Mouse (Mus musculus) MEL (cell line): Measurements from ENCODE around the gene Bbox1. TPM values are rescaled to one million over a fixed set of nuclear protein-coding genes. Genes with fewer than 3 reads are reported as not detected.

ENCODE experiments used
- DNase-seq: peaks from one replicate; pipeline ENCODE4 v3.0.0; 2011; ENCODE audit warnings: low read depth, low spot score
- H3K27ac ChIP-seq: 2 replicates; pipeline ENCODE4 v1.5.1; 2012; ENCODE audit warnings: low read depth, mild to moderate bottlenecking, control low read depth, low read length, moderate library complexity; ENCODE audit not compliant: control insufficient read depth
- H3K27me3 ChIP-seq, 2 experiments: fragments of 150-350 bp in 1 of 2; sonication (generic) in 1 of 2; 2 replicates each; pipeline ENCODE4 v1.6.1; 2012; ENCODE audit warnings: low read length in 2 of 2, mild to moderate bottlenecking in 2 of 2, improper control_type of control experiment in 1 of 2, moderate library complexity in 1 of 2; ENCODE audit not compliant: insufficient read depth in 2 of 2, control insufficient read depth in 1 of 2
- H3K36me3 ChIP-seq, 2 experiments: 2 replicates each; pipeline ENCODE4 v1.6.1; 2012 to 2014; ENCODE audit warnings: low read length in 2 of 2, improper control_type of control experiment in 1 of 2, inconsistent platforms in 1 of 2, mild to moderate bottlenecking in 1 of 2; ENCODE audit not compliant: insufficient read depth in 2 of 2, control insufficient read depth in 1 of 2
- H3K4me1 ChIP-seq, 2 experiments: fragments of 150-350 bp in 1 of 2; sonication (generic) in 1 of 2; 2 replicates each; pipeline ENCODE4 v1.6.1; 2012; ENCODE audit warnings: low read length in 2 of 2, improper control_type of control experiment in 1 of 2, mild to moderate bottlenecking in 1 of 2; ENCODE audit not compliant: insufficient read depth in 2 of 2, control insufficient read depth in 1 of 2
- H3K4me3 ChIP-seq, 2 experiments: fragments of 150-350 bp in 1 of 2; sonication (generic) in 1 of 2; 2 replicates each; pipeline ENCODE4 v1.5.1; 2012; ENCODE audit warnings: low read depth in 2 of 2, low read length in 2 of 2, mild to moderate bottlenecking in 2 of 2, moderate library complexity in 2 of 2, control low read depth in 1 of 2, improper control_type of control experiment in 1 of 2; ENCODE audit not compliant: control insufficient read depth in 1 of 2, insufficient read depth in 1 of 2
- H3K79me2 ChIP-seq: 2 replicates; pipeline ENCODE4 v1.6.1; 2012; ENCODE audit warnings: mild to moderate bottlenecking, low read length, moderate library complexity; ENCODE audit not compliant: control insufficient read depth, poor library complexity, insufficient read depth
- H3K9ac ChIP-seq: 2 replicates; pipeline ENCODE4 v1.6.1; 2012; ENCODE audit warnings: low read depth, mild to moderate bottlenecking, control low read depth, low read length, moderate library complexity; ENCODE audit not compliant: control insufficient read depth, poor library complexity, severe bottlenecking
- H3K9me3 ChIP-seq: fragments of 150-350 bp; sonication (generic); replicated peaks from 2 replicates; pipeline ENCODE4 v1.6.1; 2012; ENCODE audit warnings: mild to moderate bottlenecking, low read length, improper control_type of control experiment, moderate library complexity; ENCODE audit not compliant: insufficient read depth
- CHD1 ChIP-seq: IDR thresholded peaks from 2 replicates; pipeline ENCODE4 v1.6.1; 2012; ENCODE audit warnings: low read depth, mild to moderate bottlenecking, inconsistent platforms, low read length, improper control_type of control experiment
- CHD2 ChIP-seq: IDR thresholded peaks from 2 replicates; pipeline ENCODE4 v1.6.1; 2011; ENCODE audit warnings: low read length, improper control_type of control experiment
- CTCF ChIP-seq, 3 experiments: IDR thresholded peaks in 2 of 3; conservative IDR thresholded peaks in 1 of 3; 2 replicates each; pipeline ENCODE4 v1.5.1; 2011 to 2012; ENCODE audit warnings: low read length in 3 of 3, low read depth in 2 of 3, mild to moderate bottlenecking in 2 of 3, improper control_type of control experiment in 1 of 3, inconsistent platforms in 1 of 3, mixed read lengths in 1 of 3, moderate library complexity in 1 of 3; ENCODE audit not compliant: control insufficient read depth in 1 of 3, insufficient read depth in 1 of 3, poor library complexity in 1 of 3, severe bottlenecking in 1 of 3
- E2F4 ChIP-seq: IDR thresholded peaks from 2 replicates; pipeline ENCODE4 v1.6.1; 2011; ENCODE audit warnings: low read depth, low read length, improper control_type of control experiment, borderline replicate concordance
- ETS1 ChIP-seq: IDR thresholded peaks from 2 replicates; pipeline ENCODE4 v1.6.1; 2012; ENCODE audit warnings: low read depth, mild to moderate bottlenecking, inconsistent platforms, low read length, improper control_type of control experiment, moderate library complexity
- GABPA ChIP-seq: IDR thresholded peaks from 2 replicates; pipeline ENCODE4 v1.6.1; 2012; ENCODE audit warnings: low read depth, mild to moderate bottlenecking, inconsistent platforms, low read length, improper control_type of control experiment, moderate library complexity
- HCFC1 ChIP-seq: IDR thresholded peaks from 2 replicates; pipeline ENCODE4 v1.6.1; 2012; ENCODE audit warnings: low read depth, mild to moderate bottlenecking, inconsistent platforms, low read length, improper control_type of control experiment, moderate library complexity
- MAZ ChIP-seq: IDR thresholded peaks from 2 replicates; pipeline ENCODE4 v1.6.1; 2012; ENCODE audit warnings: low read depth, mild to moderate bottlenecking, inconsistent platforms, low read length, improper control_type of control experiment
- MEF2A ChIP-seq: IDR thresholded peaks from 2 replicates; pipeline ENCODE4 v1.6.1; 2014; ENCODE audit warnings: low read depth, mild to moderate bottlenecking, inconsistent platforms, low read length, improper control_type of control experiment; ENCODE audit not compliant: poor library complexity, insufficient replicate concordance, severe bottlenecking; ENCODE audit errors: extremely low read depth
- MXI1 ChIP-seq: IDR thresholded peaks from 2 replicates; pipeline ENCODE4 v1.6.1; 2011; ENCODE audit warnings: mild to moderate bottlenecking, low read depth, low read length, improper control_type of control experiment
- MYC ChIP-seq: IDR thresholded peaks from 2 replicates; pipeline ENCODE4 v1.6.1; 2011; ENCODE audit warnings: low read depth, mild to moderate bottlenecking, low read length, improper control_type of control experiment, moderate library complexity
- NELFE ChIP-seq: IDR thresholded peaks from 2 replicates; pipeline ENCODE4 v1.6.1; 2011; ENCODE audit warnings: low read depth, low read length, improper control_type of control experiment
- POLR2AphosphoS2 ChIP-seq: IDR thresholded peaks from 2 replicates; pipeline ENCODE4 v1.6.1; 2011; ENCODE audit warnings: low read length, improper control_type of control experiment
- RAD21 ChIP-seq: IDR thresholded peaks from 2 replicates; pipeline ENCODE4 v1.6.1; 2011; ENCODE audit warnings: mild to moderate bottlenecking, low read depth, low read length, improper control_type of control experiment
- RCOR1 ChIP-seq: IDR thresholded peaks from 2 replicates; pipeline ENCODE4 v1.6.1; 2012; ENCODE audit warnings: low read depth, mild to moderate bottlenecking, inconsistent platforms, low read length, improper control_type of control experiment
- SMC3 ChIP-seq: IDR thresholded peaks from 2 replicates; pipeline ENCODE4 v1.6.1; 2011; ENCODE audit warnings: low read depth, low read length, improper control_type of control experiment
- TAL1 ChIP-seq: IDR thresholded peaks from 2 replicates; pipeline ENCODE4 v1.6.1; 2012; ENCODE audit warnings: mild to moderate bottlenecking, inconsistent platforms, low read length, moderate library complexity, mixed read lengths
- TCF12 ChIP-seq: IDR thresholded peaks from 2 replicates; pipeline ENCODE4 v1.6.1; 2014; ENCODE audit warnings: low read depth, mild to moderate bottlenecking, inconsistent platforms, low read length, improper control_type of control experiment, moderate library complexity
- USF1 ChIP-seq: IDR thresholded peaks from 2 replicates; pipeline ENCODE4 v1.6.1; 2014; ENCODE audit warnings: low read depth, mild to moderate bottlenecking, inconsistent platforms, low read length, improper control_type of control experiment, moderate library complexity
- USF2 ChIP-seq, 2 experiments: IDR thresholded peaks; 2 replicates each; pipeline ENCODE4 v1.6.1; 2011 to 2012; ENCODE audit warnings: improper control_type of control experiment in 2 of 2, low read length in 2 of 2, borderline replicate concordance in 1 of 2, inconsistent platforms in 1 of 2, low read depth in 1 of 2, mild to moderate bottlenecking in 1 of 2; ENCODE audit not compliant: insufficient read depth in 1 of 2
- ZC3H11A ChIP-seq: IDR thresholded peaks from 2 replicates; pipeline ENCODE4 v1.6.1; 2012; ENCODE audit warnings: low read depth, mild to moderate bottlenecking, inconsistent platforms, low read length, improper control_type of control experiment
- ZKSCAN1 ChIP-seq: IDR thresholded peaks from 2 replicates; pipeline ENCODE4 v1.6.1; 2012; ENCODE audit warnings: low read depth, mild to moderate bottlenecking, inconsistent platforms, low read length, improper control_type of control experiment, moderate library complexity
- polyA plus RNA-seq, 2 experiments: library from polyadenylated mRNA; stranded (reverse) in 1 of 2; unstranded in 1 of 2; fragments of >175 nt in 1 of 2; fragments of >200 nt in 1 of 2; gene quantifications; 2 replicates each; pipeline versions ENCODE4 v1.2.1 to v1.2.4; 2012; ENCODE audit warnings: low replicate concordance in 2 of 2, low read depth in 1 of 2; ENCODE audit not compliant: insufficient read length in 2 of 2, insufficient read depth in 1 of 2, missing spikeins in 1 of 2
- total RNA-seq: library from RNA; depleted of rRNA; stranded (reverse); fragments of 300-350 nt; gene quantifications from 2 replicates; pipeline ENCODE4 v1.2.3, GENCODE M21; 2012

Gene Bbox1
- total and polyA plus RNA-seq, 3 experiments: not detected

DNA sequence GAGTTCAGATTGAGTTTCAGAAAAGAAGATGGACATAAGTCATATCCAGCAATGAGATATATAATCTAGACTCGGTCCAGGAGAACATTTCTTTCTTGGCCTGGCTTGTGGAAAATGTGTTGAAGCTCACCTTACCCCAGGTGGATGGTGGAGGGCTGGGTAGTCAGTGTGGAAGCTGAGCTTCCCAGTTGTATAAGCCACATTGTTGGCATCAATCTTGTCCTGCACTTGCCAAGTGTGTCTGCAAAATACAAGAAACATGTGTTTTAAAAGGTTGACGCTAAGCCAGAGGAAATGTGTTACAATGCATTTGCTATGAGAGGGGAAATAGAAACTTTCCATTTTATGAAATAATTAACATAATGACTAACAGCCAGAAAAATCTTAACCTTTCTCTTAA, 38.9 kb downstream of the Bbox1 start:
- Histone ChIP-seq H3K9me3 (no peaks in the 10 kb centered on the region), H3K27me3 (no peaks in the 10 kb centered on the region)
- no peak for TF ChIP-seq POLR2AphosphoS2
- no peak for TF ChIP-seq MAZ
- no peak for TF ChIP-seq ZKSCAN1
- TF ChIP-seq MXI1: no peak
- no peak for TF ChIP-seq SMC3
- TF ChIP-seq MYC: no peak
- no peak for TF ChIP-seq NELFE
- no peak for TF ChIP-seq MEF2A
- no peak for TF ChIP-seq E2F4
- no peak for TF ChIP-seq RAD21
- TF ChIP-seq USF1: no peak

GRCm38 (mm10) chr2:110274160-110274559, 40.2 kb downstream of the Bbox1 start:
- Histone ChIP-seq H3K27me3 (no peaks in the 10 kb centered on the region), H3K4me1 (no peaks in the 10 kb centered on the region), H3K27ac (no peak overlapping the region), H3K4me3 (no peak overlapping the region), H3K36me3 (no peaks in the 10 kb centered on the region), H3K9ac (no peak overlapping the region), H3K9me3 (no peaks in the 10 kb centered on the region), H3K79me2 (no peaks in the 10 kb centered on the region)
- no peak for DNase-seq
- TF ChIP-seq CHD1 (no peak), RCOR1 (no peak), CTCF (IDR thresholded peaks at IDR 0.05 in 2 of 3, conservative IDR thresholded peaks at IDR 0.05 in 1 of 3; ENCODE audit: control insufficient read depth in 1 of 3, insufficient read depth in 1 of 3, low read depth in 2 of 3, low read length in 3 of 3, poor library complexity in 1 of 3, severe bottlenecking in 1 of 3) (no peak), GABPA (no peak), ZC3H11A (no peak), TAL1 (no peak), ETS1 (no peak), MEF2A (no peak), ZKSCAN1 (no peak), RAD21 (no peak), POLR2AphosphoS2 (no peak), TCF12 (no peak), MAZ (no peak), USF1 (no peak), HCFC1 (no peak), USF2 (IDR thresholded peaks at IDR 0.05; ENCODE audit: borderline replicate concordance in 1 of 2, insufficient read depth in 1 of 2, low read depth in 1 of 2, low read length in 2 of 2) (no peak), CHD2 (no peak)

More for the DNA sequence above, 38.9 kb downstream of the Bbox1 start:
- Histone ChIP-seq H3K79me2 (no peaks in the 10 kb centered on the region), H3K27ac (no peak overlapping the region), H3K36me3 (no peaks in the 10 kb centered on the region), H3K9ac (no peak overlapping the region), H3K4me1 (no peaks in the 10 kb centered on the region), H3K4me3 (no peak overlapping the region)
- DNase-seq: no peak
